Mouse (Mus musculus) heart, adult 8-10 months (tissue): ENCODE measurements around the gene Ccdc116. TPM values are rescaled to one million over a fixed set of nuclear protein-coding genes. Genes with fewer than 3 reads are reported as not detected.
A peak's percentile ranks its signal among the peaks of the same experiment; 100 is the strongest.

Experiments
- DNase-seq: peaks from one replicate; pipeline ENCODE4 v3.0.0; 2022; ENCODE audit warnings: low spot score
- microRNA-seq: library from miRNA; unstranded; fragments of <30 nt; microRNA quantifications from one replicate; pipeline ENCODE4 v1.2.0, GENCODE M21; 2022
- total RNA-seq, 4 experiments: library from RNA; stranded (reverse); gene quantifications; 2 replicates each; pipeline ENCODE4 v1.2.4; 2022

Ccdc116 gene
- total RNA-seq, 4 experiments from 2014 or later: 0.31 to 0.33 TPM; not detected in 2

DNA sequence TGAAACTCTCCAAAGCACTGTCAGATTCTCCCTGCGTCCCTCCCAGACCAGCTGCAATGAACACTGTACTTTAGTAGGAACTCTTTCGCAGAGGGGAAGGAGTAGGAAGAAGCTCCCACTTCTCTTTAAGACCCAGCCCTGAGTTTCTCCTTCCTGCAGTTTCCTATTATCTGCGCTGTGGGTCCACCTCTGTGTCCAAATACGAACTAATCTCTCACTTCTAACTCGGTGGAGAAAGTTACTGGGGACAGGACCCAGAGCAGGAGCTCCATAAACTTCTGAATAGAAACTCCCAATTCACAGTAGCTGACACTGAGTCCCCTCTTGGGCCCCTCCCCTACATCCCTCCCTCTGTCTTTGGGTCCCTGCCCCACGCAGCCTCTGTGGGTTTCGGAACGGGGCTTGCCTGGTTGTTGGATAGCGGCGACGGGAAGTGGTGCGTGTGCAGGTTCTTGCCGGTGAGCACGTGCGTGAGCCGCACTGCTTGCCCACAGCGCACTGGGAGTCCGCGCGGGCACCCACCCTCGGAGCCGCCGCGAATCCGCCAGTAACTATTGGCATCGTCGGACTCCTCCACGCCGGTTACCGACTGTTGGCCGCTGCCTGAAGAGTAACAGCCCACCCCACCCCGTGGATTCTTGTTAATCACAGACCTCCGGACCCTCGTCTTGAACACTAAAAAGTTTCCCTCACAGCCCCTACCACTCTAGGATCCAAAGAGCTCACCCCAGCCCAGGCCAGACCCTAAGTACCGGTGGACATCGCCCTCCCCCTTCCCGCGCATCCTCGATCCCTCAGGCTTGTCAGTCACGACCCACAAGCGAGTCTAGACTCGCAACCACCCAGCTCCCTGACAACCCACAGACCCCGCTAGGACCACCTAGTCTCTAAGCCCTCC, 15.6 kb downstream of the Ccdc116 start:
- peak; percentile 13 for DNase-seq

DNA sequence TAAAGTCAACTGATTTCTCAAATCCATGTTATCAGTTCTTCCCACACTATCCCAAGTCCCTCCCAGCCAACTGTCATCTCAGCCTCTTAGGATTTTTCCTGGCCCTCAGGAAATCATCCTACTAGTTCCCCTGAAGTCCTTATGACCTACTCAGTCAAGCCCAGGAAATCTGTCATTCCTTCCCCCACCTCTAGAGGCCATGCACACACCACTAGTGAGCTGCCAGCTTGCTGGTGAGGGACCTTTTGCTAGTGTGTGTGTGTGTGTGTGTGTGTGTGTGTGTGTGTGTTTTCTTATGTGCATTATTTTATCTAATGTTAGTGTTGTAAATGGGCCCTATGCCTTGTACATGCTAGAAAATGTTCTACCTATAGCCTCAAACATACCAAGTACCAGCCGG, 19.7 kb downstream of the Ccdc116 start:
- peak; percentile 26 for DNase-seq

DNA sequence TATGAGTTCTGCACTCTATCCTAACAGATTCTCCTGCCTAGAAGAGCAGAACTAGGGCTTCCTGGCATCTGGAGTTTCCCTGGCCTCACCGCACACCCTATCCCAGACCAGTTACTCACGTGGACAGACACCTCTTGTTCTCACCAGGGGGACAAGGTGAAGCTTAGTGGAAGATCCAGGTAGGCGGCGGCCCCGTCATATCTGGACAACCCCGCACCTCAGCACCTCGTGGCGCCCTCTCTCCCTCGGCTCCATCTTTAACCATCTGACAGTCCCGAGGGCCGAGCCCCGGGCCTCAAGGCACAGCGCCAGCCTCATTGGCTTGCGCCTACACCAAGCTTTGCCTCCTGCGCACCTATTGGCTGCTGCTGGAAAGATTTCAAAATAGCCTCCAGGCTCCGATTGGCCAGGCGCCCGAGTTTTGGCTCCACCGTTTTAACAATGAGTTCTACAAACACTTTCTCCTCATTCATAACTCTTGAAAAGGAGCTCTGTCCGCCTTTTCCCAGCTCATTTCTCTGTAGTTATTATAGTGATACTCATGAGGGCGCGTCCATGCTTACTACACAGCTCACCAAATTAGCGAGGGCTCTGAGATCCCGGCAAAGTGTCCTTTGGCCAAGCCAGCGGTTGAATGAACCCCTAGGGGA, 22.0 kb downstream of the Ccdc116 start, which contains the start of gene 2610318N02Rik:
2610318N02Rik (minus strand) TSS at position 297 of the 650 bp plus-strand sequence.
- DNase-seq: peak; percentile 25

DNA sequence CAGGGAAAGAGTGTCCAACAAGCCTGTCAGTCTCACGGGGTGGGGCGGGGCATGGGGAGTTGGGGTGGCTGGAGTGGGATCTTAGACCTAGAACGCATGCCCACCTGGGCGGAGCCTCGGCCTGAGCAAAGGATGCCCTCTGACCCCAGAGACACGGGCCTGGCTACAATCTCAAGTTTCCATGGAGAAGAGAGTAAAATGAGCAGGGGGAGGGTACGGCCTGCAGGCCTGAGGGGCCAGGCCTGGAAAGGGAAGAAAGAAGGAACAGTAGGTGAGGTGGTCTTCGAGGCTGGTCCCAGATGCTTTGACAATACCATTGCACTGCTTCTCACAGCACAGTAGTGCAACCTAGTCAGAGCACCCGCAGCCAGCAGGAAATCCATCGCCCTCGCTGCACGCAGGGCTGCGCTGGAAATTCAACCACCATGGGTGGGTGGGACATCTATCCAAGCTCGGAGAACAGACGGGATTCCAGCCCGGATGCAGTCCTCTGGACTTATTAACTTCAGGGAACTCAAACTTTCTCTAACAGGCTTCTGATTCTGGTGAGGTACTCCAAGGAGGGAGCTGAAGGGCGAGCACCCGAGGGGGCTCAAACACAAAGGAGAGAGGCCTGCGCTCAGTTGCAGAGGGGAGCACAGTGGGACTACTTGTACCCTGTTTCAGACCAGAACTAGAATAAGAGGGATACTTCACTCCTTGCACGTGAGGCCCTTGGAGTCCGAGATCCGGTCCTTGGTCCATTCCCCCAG, 22.7 kb downstream of the Ccdc116 start:
- no peak for DNase-seq

DNA sequence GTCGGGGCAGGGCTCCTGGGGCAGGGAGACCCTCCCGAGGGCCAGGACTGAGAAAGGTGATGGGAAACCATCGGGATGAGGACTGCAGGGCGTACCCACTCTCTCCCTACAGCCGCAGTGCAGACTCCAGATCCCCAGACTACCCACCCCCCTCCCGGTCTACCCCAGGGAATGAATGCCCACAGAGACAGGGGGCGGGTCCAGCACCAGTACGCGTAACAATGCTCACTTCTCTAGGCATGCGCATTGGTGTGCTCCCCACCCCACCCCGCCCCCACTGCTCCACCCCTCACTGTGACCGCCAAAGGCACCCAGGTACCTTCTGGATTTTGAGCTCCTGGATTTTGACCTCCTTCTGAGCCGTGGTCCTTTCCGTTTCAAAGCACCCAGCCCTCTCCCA, 25.5 kb downstream of the Ccdc116 start:
- no peak for DNase-seq

DNA sequence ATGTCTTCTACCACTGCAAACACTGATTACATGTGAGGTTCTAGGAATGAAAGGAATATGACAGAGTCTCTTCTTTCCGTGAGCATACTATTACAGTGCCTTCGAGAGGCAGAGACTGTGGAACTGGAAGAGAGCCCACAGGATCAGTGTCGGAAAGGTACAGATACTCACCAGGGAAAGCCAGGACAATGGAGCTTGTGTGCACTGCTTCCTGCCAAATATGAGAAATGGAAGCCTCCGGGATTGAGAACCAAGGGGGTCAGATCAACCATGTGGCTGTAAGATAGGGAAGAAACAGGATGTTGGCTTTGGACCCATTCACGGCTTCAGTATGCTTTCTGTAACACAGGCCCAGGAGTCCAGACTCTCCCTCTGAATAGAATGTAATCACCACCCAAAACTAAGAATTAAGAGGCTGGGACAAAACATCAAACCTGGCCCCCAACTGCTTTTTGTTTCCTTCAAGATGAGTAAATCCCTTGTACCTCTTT, 29.7 kb downstream of the Ccdc116 start:
- no peak for DNase-seq

DNA sequence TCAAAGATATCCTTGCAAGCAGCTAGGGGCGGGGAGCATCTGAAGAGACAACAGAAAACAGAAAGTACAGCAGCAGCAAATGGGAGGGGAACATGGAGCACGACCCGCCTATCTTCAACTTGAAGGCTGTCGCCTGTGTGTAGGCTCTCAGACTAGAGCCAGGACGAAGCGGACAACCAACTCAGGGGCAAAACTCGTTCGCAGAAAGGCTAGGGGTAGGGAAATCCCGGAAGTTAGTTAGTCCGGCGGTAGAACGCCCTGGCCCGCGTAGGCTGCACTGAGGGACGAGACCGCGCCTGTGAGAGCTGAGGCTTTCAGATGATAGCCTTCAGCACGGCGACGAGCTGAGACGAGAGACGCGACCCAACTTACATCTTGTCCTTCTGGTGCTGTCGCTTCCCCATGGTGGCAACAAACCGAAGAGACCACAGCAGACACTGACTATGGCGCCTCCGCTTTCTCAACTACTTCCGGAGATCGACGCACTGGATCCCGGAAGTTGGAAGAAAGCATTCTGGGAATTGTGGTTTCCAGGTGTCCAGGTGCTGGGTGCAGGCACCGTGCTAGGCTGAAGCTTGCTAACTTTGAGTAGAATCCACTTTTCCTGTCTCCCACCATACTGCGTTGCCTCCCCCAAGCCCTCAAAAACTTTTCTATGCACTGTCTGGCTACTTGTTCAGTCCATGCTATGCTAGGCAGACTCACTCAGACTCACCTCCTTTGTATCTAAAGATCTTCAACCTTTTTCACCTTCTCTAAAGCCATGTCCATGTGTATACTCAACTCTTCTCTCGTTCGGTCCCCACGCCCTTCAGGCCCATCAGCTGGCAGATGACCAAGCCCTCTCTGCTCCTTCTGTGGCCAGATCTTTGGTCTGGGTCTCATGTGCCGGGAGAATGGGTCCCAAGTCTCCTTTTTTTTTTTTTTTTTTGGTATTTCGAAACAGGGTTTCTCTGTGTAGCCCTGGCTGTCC, 36.0 kb downstream of the Ccdc116 start, which contains the start of gene Ppil2:
Ppil2 (minus strand) TSS at position 487 of the 973 bp plus-strand sequence.
- peak; percentile 80 for DNase-seq

DNA sequence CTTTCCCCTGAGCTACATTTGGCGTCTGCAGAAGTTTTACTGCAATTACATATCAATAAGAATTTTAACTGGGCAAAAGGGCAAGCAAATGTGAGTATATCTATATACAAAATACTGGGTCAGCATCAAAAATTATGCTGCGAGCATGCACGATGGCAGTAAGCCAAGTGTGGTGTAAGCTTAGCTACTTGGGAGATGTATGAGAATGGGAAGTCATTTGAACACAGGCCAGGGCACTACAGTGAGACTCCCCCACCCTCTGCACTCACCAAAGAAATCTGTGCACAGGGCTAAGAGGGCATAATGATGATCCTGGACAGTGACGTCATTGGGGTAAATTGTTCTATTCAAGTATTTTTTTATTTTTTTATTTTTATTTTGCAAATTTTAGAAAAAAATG, 42.4 kb downstream of the Ccdc116 start:
- DNase-seq: no peak

DNA sequence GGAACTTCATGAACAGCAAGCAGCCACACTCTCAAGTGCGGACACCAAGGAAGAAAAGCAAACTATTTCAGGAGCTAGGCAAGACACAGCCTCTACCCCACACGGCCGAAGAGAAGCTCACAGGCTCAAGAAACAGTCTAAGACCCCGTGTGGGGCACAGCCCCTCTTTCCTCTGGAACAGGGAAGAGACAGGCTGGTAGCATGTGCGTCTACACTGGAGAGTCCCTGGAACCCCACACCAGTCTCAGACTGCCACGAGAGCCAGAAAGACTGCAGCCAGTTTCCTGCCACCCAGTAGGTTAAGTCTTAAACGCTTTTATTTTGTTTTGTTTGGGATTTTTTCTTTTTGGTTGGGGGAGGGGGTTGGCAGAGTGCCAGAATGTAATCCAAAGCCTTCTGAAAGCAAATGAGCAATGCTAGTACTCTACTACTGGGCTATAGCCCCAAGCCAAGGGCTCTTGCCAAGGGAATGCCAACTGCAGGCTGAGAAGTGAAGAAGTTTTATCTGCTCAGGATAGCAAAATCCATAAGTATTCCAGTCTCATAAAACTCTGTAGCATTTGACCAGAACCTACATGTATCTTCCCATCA, 44.3 kb downstream of the Ccdc116 start:
- DNase-seq: no peak

DNA sequence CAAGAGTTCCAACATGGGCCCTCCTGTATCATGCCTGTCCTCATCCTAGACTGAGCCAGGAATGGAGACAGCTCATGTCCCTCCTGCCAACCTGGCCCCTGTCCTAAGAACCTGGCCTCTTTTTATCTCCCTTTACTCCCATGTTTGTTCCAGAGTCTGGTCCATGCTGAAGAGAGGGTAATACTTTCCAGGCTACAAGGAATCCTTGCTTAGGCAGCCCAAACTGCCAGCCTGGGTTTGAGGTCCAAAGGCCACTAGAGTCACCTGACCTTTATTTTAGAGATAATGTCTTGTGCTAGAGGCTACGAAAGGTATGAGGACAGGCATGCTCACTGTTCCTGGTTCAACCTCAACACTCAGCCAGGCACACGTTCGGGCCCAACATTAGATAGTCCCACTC, 50.1 kb downstream of the Ccdc116 start:
- no peak for DNase-seq

Small RNA genes lying within 50 kb of the gene (microRNA-seq; reads per million reads assigned to microRNA genes)
- 45.9 reads per million, percentile 48 among the genes with 10 or more reads in this experiment for gene Mir130b
- not detected for gene Mir301b

Other genes starting within 250 kb of the Ccdc116 start
- gene Mapk1, start 163.8 kb downstream of the Ccdc116 start, total RNA-seq: 100 to 1,000 TPM; 104 to 111 (median 104) TPM
- gene Ypel1, start 77.5 kb downstream of the Ccdc116 start, total RNA-seq: 1 to 10 TPM; 1.7 to 3.1 (median 2.1) TPM
- gene Ppil2, start 36.0 kb downstream of the Ccdc116 start, total RNA-seq: 10 to 100 TPM; 36.2 to 39.6 (median 38.1) TPM
- not detected for gene 2610318N02Rik, start 22.1 kb downstream of the Ccdc116 start, total RNA-seq
- 10 to 100 TPM; 11.8 to 26.0 (median 12.9) TPM for gene Sdf2l1, start 14.8 kb downstream of the Ccdc116 start, total RNA-seq
- 1 to 10 TPM; 1.8 to 2.6 (median 2.3) TPM for gene Ydjc, start 2.6 kb downstream of the Ccdc116 start, total RNA-seq
- gene Ube2l3, start 55.4 kb upstream of the Ccdc116 start, total RNA-seq: 100 to 1,000 TPM; 107 to 119 (median 114) TPM
- gene Rimbp3, start 61.4 kb upstream of the Ccdc116 start, total RNA-seq: under 1 TPM in 3 of 4 experiments, not detected in 1; 0.14 to 0.44 (median 0.22) TPM
- gene Hic2, start 86.3 kb upstream of the Ccdc116 start, total RNA-seq: 1 to 10 TPM; 1.4 to 2.2 (median 1.9) TPM
- gene Tmem191c, start 128.8 kb upstream of the Ccdc116 start, total RNA-seq: 1 to 10 TPM; 1.2 to 2.7 (median 1.7) TPM
- 1 to 10 TPM; 1.0 to 2.1 (median 1.5) TPM for gene Serpind1, start 184.1 kb upstream of the Ccdc116 start, total RNA-seq